Comparison of ENCODE assay signal across 8 mouse cellular contexts in genomic region chr4:149166957-149167611, GRCm38 (mm10). TPM values are rescaled to one million over a fixed set of nuclear protein-coding genes. Genes with fewer than 3 reads are reported as not detected.
DNase-seq lines count a peak whose midpoint lies in the region; ATAC-seq and TF ChIP-seq lines count a peak whose summit lies in the region.

No protein-coding gene starts in this region.

- H3K4me2 ChIP-seq in heart, embryonic 11.5 days = peak overlapping the region; percentile 93
- H3K4me2 ChIP-seq in heart, embryonic 16.5 days (ENCODE audit: low read depth, low read length) = peak overlapping the region; percentile 97

- TF ChIP-seq CTCF in testis, adult 2 months (IDR thresholded peaks at IDR 0.05; ENCODE audit: control insufficient read depth, insufficient read depth, insufficient replicate concordance, low read depth, low read length) = no peak

- H3K27ac ChIP-seq in heart, embryonic 11.5 days (ENCODE audit: low read depth, low read length) = peak overlapping the region; percentile 86
- H3K27ac ChIP-seq in brown adipose tissue, adult 24 weeks (replicated peaks; ENCODE audit: low read depth, low read length) = peak overlapping the region; percentile 61
- H3K27ac ChIP-seq in heart, embryonic 16.5 days (ENCODE audit: low read length) = peak overlapping the region; percentile 77
- peak overlapping the region; percentile 92 for H3K27ac ChIP-seq in limb, embryonic 10.5 days
- peak overlapping the region; percentile 87 for H3K27ac ChIP-seq in midbrain, embryonic 10.5 days (replicated peaks)
- peak overlapping the region; percentile 77 for H3K27ac ChIP-seq in testis, adult 2 months (ENCODE audit: control insufficient read depth, insufficient read depth, low read depth, low read length)

- peaks cover 9% of the 10 kb centered on the region for H3K4me1 ChIP-seq in heart, embryonic 11.5 days (ENCODE audit: control insufficient read depth, insufficient read depth, low read length)
- peaks cover 3% of the 10 kb centered on the region for H3K4me1 ChIP-seq in brown adipose tissue, adult 24 weeks (ENCODE audit: control insufficient read depth, insufficient read depth, insufficient read length, low read length)
- H3K4me1 ChIP-seq in heart, embryonic 16.5 days (ENCODE audit: control insufficient read depth, insufficient read depth, low read length) = peaks cover 8% of the 10 kb centered on the region
- peaks cover 28% of the 10 kb centered on the region for H3K4me1 ChIP-seq in limb, embryonic 10.5 days
- peaks cover 29% of the 10 kb centered on the region for H3K4me1 ChIP-seq in midbrain, embryonic 10.5 days
- H3K4me1 ChIP-seq in testis, adult 2 months (ENCODE audit: control insufficient read depth, insufficient read depth, low read length) = peaks cover 5% of the 10 kb centered on the region

- H3K4me3 ChIP-seq in heart, embryonic 11.5 days (ENCODE audit: low read depth, low read length) = peak overlapping the region; percentile 92
- H3K4me3 ChIP-seq in brown adipose tissue, adult 24 weeks (ENCODE audit: insufficient read depth, low read depth, low read length) = peak overlapping the region; percentile 78
- H3K4me3 ChIP-seq in heart, embryonic 16.5 days (ENCODE audit: low read length) = peak overlapping the region; percentile 79
- H3K4me3 ChIP-seq in limb, embryonic 10.5 days = peak overlapping the region; percentile 99
- peak overlapping the region; percentile 80 for H3K4me3 ChIP-seq in midbrain, embryonic 10.5 days
- peak overlapping the region; percentile 91 for H3K4me3 ChIP-seq in testis, adult 2 months (ENCODE audit: control insufficient read depth, low read depth, low read length)

- TF ChIP-seq POLR2A in testis, adult 2 months (IDR thresholded peaks at IDR 0.05; ENCODE audit: control insufficient read depth, low read depth, low read length) = no peak; the same call in 1 of the 2 replicates

- H3K9ac ChIP-seq in heart, embryonic 11.5 days (ENCODE audit: low read depth, low read length) = peak overlapping the region; percentile 95
- peak overlapping the region; percentile 80 for H3K9ac ChIP-seq in heart, embryonic 16.5 days (ENCODE audit: low read length)

- no peaks in the 10 kb centered on the region for H3K9me3 ChIP-seq in heart, embryonic 11.5 days (replicated peaks; ENCODE audit: control insufficient read depth, low read length)
- no peaks in the 10 kb centered on the region for H3K9me3 ChIP-seq in heart, embryonic 16.5 days (replicated peaks; ENCODE audit: control insufficient read depth, low read length)
- no peaks in the 10 kb centered on the region for H3K9me3 ChIP-seq in limb, embryonic 10.5 days (replicated peaks)
- no peaks in the 10 kb centered on the region for H3K9me3 ChIP-seq in midbrain, embryonic 10.5 days (replicated peaks)

- no peak; the same call in 1 of the 2 replicates for ATAC-seq in heart, embryonic 11.5 days (replicated peaks; ENCODE audit: insufficient number of reproducible peaks, low FRiP score, low TSS enrichment)
- ATAC-seq in heart, embryonic 16.5 days (replicated peaks; ENCODE audit: extremely low read depth, insufficient read depth, low FRiP score) = peak; percentile 37

- H3K36me3 ChIP-seq in heart, embryonic 11.5 days (ENCODE audit: control insufficient read depth, insufficient read depth, low read length) = peaks cover 2% of the 10 kb centered on the region; the same call in 1 of the 2 replicates
- 0 out of 2 replicates have a peak, but pooled peaks cover 6% of the 10 kb centered on the region for H3K36me3 ChIP-seq in heart, embryonic 16.5 days (ENCODE audit: control insufficient read depth, insufficient read depth)
- peaks cover 32% of the 10 kb centered on the region for H3K36me3 ChIP-seq in limb, embryonic 10.5 days
- H3K36me3 ChIP-seq in midbrain, embryonic 10.5 days = peaks cover 32% of the 10 kb centered on the region
- H3K36me3 ChIP-seq in testis, adult 2 months (ENCODE audit: control insufficient read depth, insufficient read depth, low read length) = no peaks in the 10 kb centered on the region

- WGBS in heart, embryonic 11.5 days (ENCODE audit: insufficient replicate concordance) = 2% methylated on average over 27 of the region's 27 CpGs
- under 1% methylated on average over 27 of the region's 27 CpGs for WGBS in heart, embryonic 16.5 days
- WGBS in limb, embryonic 10.5 days = 2% methylated on average over 27 of the region's 27 CpGs
- under 1% methylated on average over 27 of the region's 27 CpGs for WGBS in midbrain, embryonic 10.5 days

- intact Hi-C loops in heart, postnatal 10 days (cut with DNase I) = no loop called here

- DNase-seq in heart, postnatal 10 days = no peak
- no peak for DNase-seq in limb, embryonic 10.5 days (ENCODE audit: low spot score)
- no peak for DNase-seq in midbrain, embryonic 10.5 days (ENCODE audit: low spot score)
- no peak for DNase-seq in yolk sac, embryonic 10.5 days (ENCODE audit: low spot score)

- H3K27me3 ChIP-seq in heart, embryonic 11.5 days (ENCODE audit: control insufficient read depth, insufficient read depth, low read length) = no peaks in the 10 kb centered on the region
- H3K27me3 ChIP-seq in heart, embryonic 16.5 days (ENCODE audit: control insufficient read depth, insufficient read depth, low read length) = no peaks in the 10 kb centered on the region
- no peaks in the 10 kb centered on the region for H3K27me3 ChIP-seq in limb, embryonic 10.5 days (ENCODE audit: low read depth, poor library complexity, severe bottlenecking)
- no peaks in the 10 kb centered on the region for H3K27me3 ChIP-seq in midbrain, embryonic 10.5 days (ENCODE audit: low read depth, poor library complexity, severe bottlenecking)
- H3K27me3 ChIP-seq in testis, adult 2 months (ENCODE audit: control insufficient read depth, insufficient read depth, low read length) = no peaks in the 10 kb centered on the region

RNA-seq across cellular contexts. Expression of gene Pgd, which starts 0.5 kb away (rescaled TPM):
- 37.2 and 37.8 TPM in 2 replicates for polyA plus RNA-seq in heart, embryonic 11.5 days (2014; fragmentation: Nextera tagmentation; extraction: Ambion mirVana)
- 10 to 100 TPM; 52.7 to 57.4 TPM for total RNA-seq in heart, postnatal 10 days (2021)
- 583 and 610 TPM in 2 replicates for polyA plus RNA-seq in brown adipose tissue, adult 24 weeks (2012; ENCODE audit: insufficient read depth, insufficient read length, missing spikeins)
- polyA plus RNA-seq in heart, embryonic 16.5 days (2015; fragmentation: Nextera tagmentation; extraction: Ambion mirVana) = 78.2 and 84.0 TPM in 2 replicates
- 159 and 173 TPM in 2 replicates for polyA plus RNA-seq in limb, embryonic 10.5 days (2016; fragmentation: Nextera tagmentation; extraction: Ambion mirVana)
- polyA plus RNA-seq in midbrain, embryonic 10.5 days (2016; fragmentation: Nextera tagmentation; extraction: Ambion mirVana) = 168 TPM in 2 replicates
- 21.7 and 22.3 TPM in 2 replicates for polyA plus RNA-seq in testis, adult 2 months (2012; rRNA removed)

RNA-seq across cellular contexts. Expression of gene Cenps, which starts 29.7 kb away (rescaled TPM):
- 30.1 and 33.3 TPM in 2 replicates for polyA plus RNA-seq in heart, embryonic 11.5 days (2014; fragmentation: Nextera tagmentation; extraction: Ambion mirVana)
- total RNA-seq in heart, postnatal 10 days (2021) = 10 to 100 TPM in 1 of 2 experiments, 1 to 10 TPM in 1; 9.7 to 12.2 TPM
- polyA plus RNA-seq in brown adipose tissue, adult 24 weeks (2012; ENCODE audit: insufficient read depth, insufficient read length, missing spikeins) = not detected in 2 replicates
- 20.9 and 22.8 TPM in 2 replicates for polyA plus RNA-seq in heart, embryonic 16.5 days (2015; fragmentation: Nextera tagmentation; extraction: Ambion mirVana)
- 56.2 and 59.6 TPM in 2 replicates for polyA plus RNA-seq in limb, embryonic 10.5 days (2016; fragmentation: Nextera tagmentation; extraction: Ambion mirVana)
- 59.4 and 72.8 TPM in 2 replicates for polyA plus RNA-seq in midbrain, embryonic 10.5 days (2016; fragmentation: Nextera tagmentation; extraction: Ambion mirVana)
- polyA plus RNA-seq in testis, adult 2 months (2012; rRNA removed) = 10.3 and 12.2 TPM in 2 replicates

RNA-seq across cellular contexts. Expression of gene Cort, which starts 40.5 kb away (rescaled TPM):
- polyA plus RNA-seq in heart, embryonic 11.5 days (2014; fragmentation: Nextera tagmentation; extraction: Ambion mirVana) = 0.24 and 0.46 TPM in 2 replicates
- total RNA-seq in heart, postnatal 10 days (2021) = under 1 TPM; 0.42 to 0.55 TPM
- polyA plus RNA-seq in brown adipose tissue, adult 24 weeks (2012; ENCODE audit: insufficient read depth, insufficient read length, missing spikeins) = not detected in 2 replicates
- not detected in 2 replicates for polyA plus RNA-seq in heart, embryonic 16.5 days (2015; fragmentation: Nextera tagmentation; extraction: Ambion mirVana)
- polyA plus RNA-seq in limb, embryonic 10.5 days (2016; fragmentation: Nextera tagmentation; extraction: Ambion mirVana) = 0.23 and 0.24 TPM in 2 replicates
- 0.19 and 0.42 TPM in 2 replicates for polyA plus RNA-seq in midbrain, embryonic 10.5 days (2016; fragmentation: Nextera tagmentation; extraction: Ambion mirVana)
- not detected in 2 replicates for polyA plus RNA-seq in testis, adult 2 months (2012; rRNA removed)
